Mouse (Mus musculus): ENCODE data around the gene Lin52. TPM values are rescaled to one million over a fixed set of nuclear protein-coding genes. Genes with fewer than 3 reads are reported as not detected.

Gene Lin52
- total RNA-seq, 2 experiments from 2014 or later: 11.1 to 13.3 TPM

DNA sequence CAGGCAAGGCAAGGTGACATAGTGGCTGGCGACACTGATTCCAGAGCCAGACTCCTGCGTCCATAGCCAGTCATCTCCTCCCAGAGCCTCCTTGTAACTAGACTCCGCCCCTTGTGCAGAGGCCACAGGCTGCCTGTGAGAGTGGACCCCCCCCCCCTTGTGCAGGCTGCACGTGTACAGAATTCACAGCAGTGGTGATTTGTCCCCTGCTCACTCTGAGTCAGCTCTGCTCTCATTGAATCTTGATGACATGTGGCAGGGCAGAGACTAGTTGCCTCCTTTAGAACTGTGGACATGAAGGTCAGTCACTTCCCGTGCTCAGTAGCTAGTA, 127.2 kb downstream of the Lin52 start:
- ATAC-seq (replicated peaks; ENCODE audit: poor library complexity, severe bottlenecking): no peak

- ATAC-seq (replicated peaks; ENCODE audit: poor library complexity, severe bottlenecking): no peak
Measured at GRCm38 (mm10) chr12:84581285-84581684, 130.1 kb downstream of the Lin52 start.

- peak; percentile 95 for ATAC-seq (replicated peaks; ENCODE audit: poor library complexity, severe bottlenecking)
Measured at GRCm38 (mm10) chr12:84589825-84590761, 138.9 kb downstream of the Lin52 start.

Other genes starting within 250 kb of the Lin52 start
- gene Elmsan1, start 232.5 kb upstream of the Lin52 start, total RNA-seq (2014; fragmentation: Nextera tagmentation): 12.7 and 15.1 TPM in 2 replicates
- gene Elmsan1, start 232.5 kb upstream of the Lin52 start, total RNA-seq (2017): 7.8 and 10.1 TPM in 2 replicates
- gene Ptgr2, start 166.2 kb upstream of the Lin52 start, total RNA-seq (2014; fragmentation: Nextera tagmentation): 22.3 and 24.9 TPM in 2 replicates
- gene Ptgr2, start 166.2 kb upstream of the Lin52 start, total RNA-seq (2017): 60.8 and 69.0 TPM in 2 replicates
- 42.8 and 70.5 TPM in 2 replicates for gene Zfp410, start 134.6 kb upstream of the Lin52 start, total RNA-seq (2014; fragmentation: Nextera tagmentation)
- gene Zfp410, start 134.6 kb upstream of the Lin52 start, total RNA-seq (2017): 32.1 and 54.0 TPM in 2 replicates
- gene Coq6, start 89.8 kb upstream of the Lin52 start, total RNA-seq (2014; fragmentation: Nextera tagmentation): 21.1 and 25.4 TPM in 2 replicates
- 11.0 and 13.8 TPM in 2 replicates for gene Coq6, start 89.8 kb upstream of the Lin52 start, total RNA-seq (2017)
- gene Fam161b, start 89.6 kb upstream of the Lin52 start, total RNA-seq (2014; fragmentation: Nextera tagmentation): not detected in 2 replicates
- gene Fam161b, start 89.6 kb upstream of the Lin52 start, total RNA-seq (2017): 0.10 TPM in 1 of 2 replicates, not detected in the other
- gene Entpd5, start 42.4 kb upstream of the Lin52 start, total RNA-seq (2014; fragmentation: Nextera tagmentation): 20.8 and 34.2 TPM in 2 replicates
- gene Entpd5, start 42.4 kb upstream of the Lin52 start, total RNA-seq (2017): 14.0 and 30.8 TPM in 2 replicates
- gene Bbof1, start 42.4 kb upstream of the Lin52 start, total RNA-seq (2014; fragmentation: Nextera tagmentation): 3.4 TPM in 1 of 2 replicates, not detected in the other
- 1.8 and 5.4 TPM in 2 replicates for gene Bbof1, start 42.4 kb upstream of the Lin52 start, total RNA-seq (2017)
- gene Rnf113a2, start 34.2 kb upstream of the Lin52 start, total RNA-seq (2014; fragmentation: Nextera tagmentation): 26.0 and 28.1 TPM in 2 replicates
- 32.4 and 37.8 TPM in 2 replicates for gene Rnf113a2, start 34.2 kb upstream of the Lin52 start, total RNA-seq (2017)
- gene Aldh6a1, start 418 bp upstream of the Lin52 start, total RNA-seq (2014; fragmentation: Nextera tagmentation): 10.4 and 13.2 TPM in 2 replicates
- 8.0 and 10.9 TPM in 2 replicates for gene Aldh6a1, start 418 bp upstream of the Lin52 start, total RNA-seq (2017)
- not detected in 2 replicates for gene Vsx2, start 118.3 kb downstream of the Lin52 start, total RNA-seq (2014; fragmentation: Nextera tagmentation)
- not detected in 2 replicates for gene Vsx2, start 118.3 kb downstream of the Lin52 start, total RNA-seq (2017)
- 6.9 and 12.3 TPM in 2 replicates for gene Abcd4, start 166.0 kb downstream of the Lin52 start, total RNA-seq (2014; fragmentation: Nextera tagmentation)
- gene Abcd4, start 166.0 kb downstream of the Lin52 start, total RNA-seq (2017): 2.9 and 3.6 TPM in 2 replicates
- gene Vrtn, start 189.6 kb downstream of the Lin52 start, total RNA-seq (2014; fragmentation: Nextera tagmentation): not detected in 2 replicates
- not detected in 2 replicates for gene Vrtn, start 189.6 kb downstream of the Lin52 start, total RNA-seq (2017)
- gene Syndig1l, start 247.4 kb downstream of the Lin52 start, total RNA-seq (2014; fragmentation: Nextera tagmentation): not detected in 2 replicates
- gene Syndig1l, start 247.4 kb downstream of the Lin52 start, total RNA-seq (2017): not detected in 2 replicates

Measured in granulocyte monocyte progenitor cell, adult 5-6 weeks (primary cell).